Mouse (Mus musculus): ENCODE data around the gene Dram2. TPM values are rescaled to one million over a fixed set of nuclear protein-coding genes. Genes with fewer than 3 reads are reported as not detected.

The Dram2 gene
- total and polyA plus RNA-seq, 3 experiments, result 16.7 to 20.1 TPM; not detected in 1

GRCm38 (mm10) chr3:106526411-106526810 is 21.2 kb upstream of the Dram2 start:
- Histone ChIP-seq H3K9me3 (replicated peaks; ENCODE audit: insufficient read depth, low read length) (no peaks in the 10 kb centered on the region), H3K4me3 (ENCODE audit: control insufficient read depth in 1 of 2, insufficient read depth in 1 of 2, low read depth in 2 of 2, low read length in 2 of 2) (no peak overlapping the region), H3K79me2 (ENCODE audit: control insufficient read depth, insufficient read depth, low read length, poor library complexity) (no peaks in the 10 kb centered on the region), H3K4me1 (ENCODE audit: control insufficient read depth in 1 of 2, insufficient read depth in 2 of 2, low read length in 2 of 2) (no peaks in the 10 kb centered on the region), H3K27me3 (ENCODE audit: control insufficient read depth in 1 of 2, insufficient read depth in 2 of 2, low read length in 2 of 2) (no peaks in the 10 kb centered on the region), H3K36me3 (ENCODE audit: control insufficient read depth in 1 of 2, insufficient read depth in 2 of 2, low read length in 2 of 2) (peaks cover 0 to 2% of the 10 kb centered on the region in 2 experiments; a peak in 1 of 4 replicates), H3K9ac (ENCODE audit: control insufficient read depth, low read depth, low read length, poor library complexity, severe bottlenecking) (no peak overlapping the region), H3K27ac (ENCODE audit: control insufficient read depth, low read depth, low read length) (no peak overlapping the region)
- no peak for TF ChIP-seq HCFC1 (IDR thresholded peaks at IDR 0.05; ENCODE audit: low read depth, low read length)
- TF ChIP-seq CHD2 (IDR thresholded peaks at IDR 0.05; ENCODE audit: low read length), result no peak
- DNase-seq (ENCODE audit: low read depth, low spot score), result no peak

- H3K27ac ChIP-seq (ENCODE audit: control insufficient read depth, low read depth, low read length), result no peak overlapping the region
- no peak for DNase-seq (ENCODE audit: low read depth, low spot score)
- peaks cover 4 to 8% of the 10 kb centered on the region in 2 experiments for H3K36me3 ChIP-seq (ENCODE audit: control insufficient read depth in 1 of 2, insufficient read depth in 2 of 2, low read length in 2 of 2)
- no peak overlapping the region for H3K4me3 ChIP-seq (ENCODE audit: control insufficient read depth in 1 of 2, insufficient read depth in 1 of 2, low read depth in 2 of 2, low read length in 2 of 2)
- no peaks in the 10 kb centered on the region for H3K79me2 ChIP-seq (ENCODE audit: control insufficient read depth, insufficient read depth, low read length, poor library complexity)
- no peaks in the 10 kb centered on the region for H3K9me3 ChIP-seq (replicated peaks; ENCODE audit: insufficient read depth, low read length)
- H3K4me1 ChIP-seq (ENCODE audit: control insufficient read depth in 1 of 2, insufficient read depth in 2 of 2, low read length in 2 of 2), result peaks cover 0 to 5% of the 10 kb centered on the region in 2 experiments; a peak in 2 of 4 replicates
- no peak overlapping the region for H3K9ac ChIP-seq (ENCODE audit: control insufficient read depth, low read depth, low read length, poor library complexity, severe bottlenecking)
- no peaks in the 10 kb centered on the region for H3K27me3 ChIP-seq (ENCODE audit: control insufficient read depth in 1 of 2, insufficient read depth in 2 of 2, low read length in 2 of 2)
- TF ChIP-seq UBTF (IDR thresholded peaks at IDR 0.05; ENCODE audit: borderline replicate concordance, insufficient read depth, low read depth, low read length) (no peak), ZNF384 (IDR thresholded peaks at IDR 0.05; ENCODE audit: low read depth, low read length) (no peak), JUND (IDR thresholded peaks at IDR 0.05; ENCODE audit: low read depth, low read length) (no peak), BHLHE40 (IDR thresholded peaks at IDR 0.05; ENCODE audit: borderline replicate concordance, low read depth, low read length) (no peak), POLR2AphosphoS5 (IDR thresholded peaks at IDR 0.05; ENCODE audit: borderline replicate concordance, low read depth, low read length) (no peak), SMC3 (IDR thresholded peaks at IDR 0.05; ENCODE audit: low read depth, low read length) (no peak), E2F4 (IDR thresholded peaks at IDR 0.05; ENCODE audit: borderline replicate concordance, low read depth, low read length) (no peak), POLR2A (IDR thresholded peaks at IDR 0.05; ENCODE audit: control insufficient read depth in 1 of 2, insufficient read depth in 1 of 2, low read depth in 1 of 2, low read length in 2 of 2, poor library complexity in 1 of 2) (no peak), KAT2A (conservative IDR thresholded peaks at IDR 0.05; ENCODE audit: low read depth, low read length) (no peak), POLR2AphosphoS2 (IDR thresholded peaks at IDR 0.05; ENCODE audit: low read length) (no peak), EP300 (IDR thresholded peaks at IDR 0.05; ENCODE audit: low read depth in 1 of 2, low read length in 2 of 2) (no peak), MAX (IDR thresholded peaks at IDR 0.05; ENCODE audit: low read length) (no peak), CHD1 (IDR thresholded peaks at IDR 0.05; ENCODE audit: low read depth, low read length) (no peak), GATA1 (IDR thresholded peaks at IDR 0.05; ENCODE audit: low read depth, low read length) (no peak), ZMIZ1 (IDR thresholded peaks at IDR 0.05; ENCODE audit: low read depth, low read length) (no peak), TCF12 (IDR thresholded peaks at IDR 0.05; ENCODE audit: low read depth, low read length) (no peak), CTCF (IDR thresholded peaks at IDR 0.05 in 2 of 3, conservative IDR thresholded peaks at IDR 0.05 in 1 of 3; ENCODE audit: control insufficient read depth in 1 of 3, insufficient read depth in 1 of 3, low read depth in 2 of 3, low read length in 3 of 3, poor library complexity in 1 of 3, severe bottlenecking in 1 of 3) (no peak), TBP (IDR thresholded peaks at IDR 0.05; ENCODE audit: low read depth, low read length) (no peak), MEF2A (IDR thresholded peaks at IDR 0.05; ENCODE audit: extremely low read depth, insufficient replicate concordance, low read depth, low read length, poor library complexity, severe bottlenecking) (no peak)
Observed at GRCm38 (mm10) chr3:106528032-106528431, 19.6 kb upstream of the Dram2 start.

Data from MEL (cell line).